Mouse (Mus musculus) liver, embryonic 14.5 days (tissue): ENCODE results near the gene Lhx8.

Experiments used
- CTCF ChIP-seq: IDR thresholded peaks from 2 replicates; pipeline ENCODE4 v1.5.1; 2016; ENCODE audit warnings: antibody characterized with exemption, low read depth, control low read depth
- EP300 ChIP-seq: IDR thresholded peaks from 2 replicates; pipeline ENCODE4 v1.6.1; 2016; ENCODE audit warnings: antibody characterized with exemption, low read depth

DNA sequence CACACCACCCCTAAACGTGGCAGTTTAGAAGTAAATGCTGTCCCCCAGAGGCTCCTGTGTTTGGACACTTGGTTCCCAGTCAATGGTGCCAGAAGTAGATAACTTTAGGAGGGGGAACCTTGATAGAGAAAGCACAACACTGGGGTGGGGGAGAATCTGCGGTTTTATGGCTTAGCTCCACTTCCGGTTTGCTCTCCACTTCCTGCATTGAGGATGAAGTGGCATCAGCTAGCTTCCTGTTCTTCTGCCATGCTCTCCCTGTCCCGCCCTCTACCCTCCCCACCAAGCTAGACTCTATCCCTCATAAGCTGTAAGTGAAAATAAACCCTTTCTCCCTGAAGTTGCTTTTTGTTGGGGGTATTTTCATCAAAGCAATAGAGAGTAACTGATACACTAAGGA, 29.4 kb downstream of the Lhx8 start:
- TF ChIP-seq CTCF: no peak
- no peak for TF ChIP-seq EP300
